Mouse (Mus musculus) MEL-GATA-1-ER (cell line): ENCODE measurements around the gene Mark3.

ENCODE experiments used
- DNase-seq: peaks from one replicate; pipeline ENCODE4 v3.0.0-alpha.2; 2012; ENCODE audit warnings: low read depth; ENCODE audit errors: extremely low read depth

Mark3 gene

GRCm38 (mm10) chr12:111559647-111560258 is 14.6 kb upstream of the Mark3 start:
- DNase-seq, result peak; percentile 79

DNA sequence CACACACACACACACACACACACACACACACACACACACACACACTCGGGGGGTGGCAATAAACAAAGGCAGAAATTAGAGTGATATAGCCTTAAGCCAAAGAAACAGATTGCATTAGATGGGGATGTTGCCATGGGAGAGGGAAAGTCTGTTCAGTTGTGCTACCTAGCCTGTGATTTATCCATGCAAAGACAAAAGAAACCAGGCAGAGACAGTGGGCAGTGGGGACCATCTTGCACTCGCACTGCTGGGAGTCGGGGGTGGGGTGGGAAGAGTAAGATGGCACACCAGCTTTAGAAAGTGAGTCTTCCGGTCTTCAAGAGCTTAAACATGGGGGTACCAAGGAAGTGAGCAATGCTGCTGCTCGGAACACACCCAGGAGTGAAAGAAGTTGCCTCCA is 14.0 kb upstream of the Mark3 start:
- no peak for DNase-seq

- no peak for DNase-seq
Measured at GRCm38 (mm10) chr12:111562276-111562814, 12.0 kb upstream of the Mark3 start.

- no peak for DNase-seq
Measured at GRCm38 (mm10) chr12:111563076-111563629, 11.2 kb upstream of the Mark3 start.

DNA sequence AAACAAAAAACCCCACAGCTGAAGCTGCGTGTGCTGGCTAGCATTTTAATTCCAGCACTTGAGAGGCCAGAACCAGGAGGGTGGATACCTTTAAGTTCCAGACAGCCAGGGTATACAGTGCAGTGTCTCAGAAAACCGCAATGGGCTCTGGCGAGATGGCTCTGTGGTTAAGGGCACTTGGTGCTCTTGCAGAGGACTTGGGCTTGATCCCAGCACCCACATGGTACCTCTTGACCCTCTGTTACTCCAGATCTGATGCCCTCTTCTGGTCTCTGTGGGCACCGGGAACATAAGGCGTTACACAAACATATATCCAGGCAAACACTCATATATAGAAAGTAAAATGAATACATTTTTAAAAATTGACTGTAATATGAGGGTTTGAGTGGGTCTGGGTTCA is 9.0 kb upstream of the Mark3 start:
- DNase-seq, result no peak

- DNase-seq, result no peak
Measured at GRCm38 (mm10) chr12:111568836-111569235, 5.5 kb upstream of the Mark3 start.

DNA sequence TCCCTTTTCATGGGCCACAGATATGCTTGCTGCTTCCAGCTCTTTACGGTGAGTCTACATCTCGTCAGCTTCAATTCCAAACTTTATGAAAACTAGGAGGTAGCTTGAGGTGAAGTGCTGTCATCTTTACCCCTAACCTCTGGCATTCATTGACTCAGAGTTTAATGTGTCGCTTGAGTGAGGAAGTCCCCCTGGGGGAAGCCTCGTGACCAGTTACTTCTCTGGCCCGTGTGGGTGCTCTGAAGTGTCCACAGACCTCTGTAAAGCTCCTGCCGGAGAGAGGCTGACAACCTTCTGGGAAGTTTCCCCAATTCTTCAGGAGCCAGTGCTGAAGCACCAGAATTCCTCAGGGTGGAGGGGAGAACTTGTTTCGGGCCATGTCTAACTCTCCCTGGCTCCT is 1.9 kb upstream of the Mark3 start:
- no peak for DNase-seq

DNA sequence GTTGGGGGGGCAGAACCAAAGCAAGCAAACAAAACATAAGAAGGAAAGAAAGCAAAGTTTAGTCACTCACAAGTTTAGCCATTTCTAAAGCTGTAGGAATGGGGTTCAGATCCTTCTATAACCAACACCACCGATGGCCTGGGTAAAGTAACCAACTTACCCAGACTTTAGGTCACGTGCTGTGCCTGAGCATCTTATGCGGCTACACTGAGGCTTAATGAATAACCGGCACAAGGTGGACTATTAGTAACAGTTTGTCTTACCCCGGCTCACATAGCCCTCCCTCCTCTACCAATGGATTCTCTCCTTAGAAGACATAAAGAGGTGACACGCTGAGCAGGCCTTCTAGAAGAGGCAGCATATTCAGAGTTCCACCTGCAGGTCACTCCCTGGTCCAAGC is 1.0 kb upstream of the Mark3 start:
- DNase-seq, result no peak

- DNase-seq, result no peak
Measured at GRCm38 (mm10) chr12:111574887-111575838, 840 bp downstream of the Mark3 start.

DNA sequence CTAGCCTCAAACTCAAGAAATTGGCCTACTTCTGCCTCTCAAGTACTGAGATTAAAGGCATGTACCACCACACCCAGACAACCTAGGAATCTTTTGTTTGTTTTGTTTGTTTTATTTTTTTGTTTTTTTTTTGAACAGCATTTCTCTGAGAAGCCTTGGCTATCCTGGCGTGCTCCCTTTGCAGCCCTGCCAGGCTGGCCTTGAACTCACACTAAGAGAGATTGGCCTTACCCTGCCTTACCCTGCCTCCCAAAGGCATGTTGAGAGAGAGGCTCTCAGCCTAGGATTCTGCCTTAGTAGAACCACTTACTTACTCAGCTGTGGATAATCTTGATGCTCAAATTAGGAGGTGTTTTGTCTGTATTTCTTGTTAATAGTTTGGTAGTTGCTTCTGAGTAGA is 8.7 kb downstream of the Mark3 start:
- DNase-seq, result no peak

- DNase-seq, result no peak
Measured at GRCm38 (mm10) chr12:111584401-111584800, 10.1 kb downstream of the Mark3 start.

- no peak for DNase-seq
Measured at GRCm38 (mm10) chr12:111587252-111587651, 12.9 kb downstream of the Mark3 start.

- DNase-seq, result no peak
Measured at GRCm38 (mm10) chr12:111592407-111593021, 18.2 kb downstream of the Mark3 start.

GRCm38 (mm10) chr12:111593775-111594174 is 19.5 kb downstream of the Mark3 start:
- no peak for DNase-seq

DNA sequence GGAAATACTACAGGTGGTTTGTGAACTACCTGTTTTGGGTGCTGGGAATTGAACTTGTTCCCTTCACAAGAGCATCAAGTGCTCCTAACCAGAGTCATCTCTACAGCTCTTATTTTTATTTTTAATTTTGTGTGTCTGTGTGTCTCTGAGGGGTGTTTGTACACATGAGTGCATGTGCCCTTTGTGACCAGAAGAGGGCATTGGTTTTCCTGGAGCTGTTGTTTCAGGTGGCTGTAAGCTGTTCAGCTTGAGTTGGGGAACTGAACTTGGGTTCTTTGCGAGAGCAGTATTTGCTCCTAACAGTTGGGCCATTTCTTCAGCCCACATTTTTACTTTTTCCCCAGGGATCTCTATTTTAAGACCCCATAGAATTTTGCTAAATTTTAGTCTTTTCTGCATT is 23.0 kb downstream of the Mark3 start:
- DNase-seq, result no peak

DNA sequence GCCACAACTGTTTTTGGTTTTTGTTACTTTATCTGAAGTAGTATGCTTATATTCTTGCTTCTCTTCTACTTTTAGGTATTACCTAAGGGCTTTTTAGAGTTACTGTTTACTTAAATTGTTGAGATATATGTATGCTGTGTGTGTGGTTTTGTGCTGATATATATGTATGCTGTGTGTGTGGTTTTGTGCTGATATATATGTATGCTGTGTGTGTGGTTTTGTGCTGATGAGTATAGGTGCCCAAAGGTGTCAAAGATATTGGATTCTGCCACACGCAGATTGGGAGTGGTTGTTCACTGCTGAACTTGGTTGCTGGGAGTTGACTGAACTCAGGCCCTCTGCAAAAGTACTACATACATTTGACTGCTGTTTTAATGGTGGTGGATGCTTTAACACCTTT is 24.6 kb downstream of the Mark3 start:
- DNase-seq, result no peak

- no peak for DNase-seq
Measured at GRCm38 (mm10) chr12:111599640-111600039, 25.3 kb downstream of the Mark3 start.

GRCm38 (mm10) chr12:111603871-111604270 is 29.5 kb downstream of the Mark3 start:
- DNase-seq, result no peak

DNA sequence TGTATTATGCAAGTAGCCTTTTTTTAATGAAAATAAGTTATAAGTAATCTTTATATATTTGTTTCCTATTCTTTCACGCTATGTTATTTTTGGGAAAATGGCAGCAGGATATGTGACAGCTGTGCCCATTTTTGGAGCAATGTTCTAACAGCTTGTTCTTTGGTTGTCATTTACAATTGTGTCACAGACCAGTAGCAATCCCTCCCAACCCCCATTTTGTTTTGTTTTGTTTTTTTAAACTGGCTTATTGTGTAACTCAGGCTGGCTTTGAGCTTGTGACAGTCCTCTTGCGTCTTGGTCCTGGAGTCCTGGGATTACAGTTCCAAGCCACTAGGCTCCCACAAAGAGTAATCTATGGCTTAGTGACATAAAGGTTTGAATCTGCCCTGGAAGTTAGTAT is 31.3 kb downstream of the Mark3 start:
- no peak for DNase-seq

GRCm38 (mm10) chr12:111608015-111608414 is 33.7 kb downstream of the Mark3 start:
- DNase-seq, result peak; percentile 17

- DNase-seq, result no peak
Measured at GRCm38 (mm10) chr12:111614475-111615141, 40.3 kb downstream of the Mark3 start.
